Mouse (Mus musculus): ENCODE data around the gene Adra2c. TPM values are rescaled to one million over a fixed set of nuclear protein-coding genes. Genes with fewer than 3 reads are reported as not detected.

Adra2c gene
- polyA plus RNA-seq, 1 experiment from 2014 or later = not detected

DNA sequence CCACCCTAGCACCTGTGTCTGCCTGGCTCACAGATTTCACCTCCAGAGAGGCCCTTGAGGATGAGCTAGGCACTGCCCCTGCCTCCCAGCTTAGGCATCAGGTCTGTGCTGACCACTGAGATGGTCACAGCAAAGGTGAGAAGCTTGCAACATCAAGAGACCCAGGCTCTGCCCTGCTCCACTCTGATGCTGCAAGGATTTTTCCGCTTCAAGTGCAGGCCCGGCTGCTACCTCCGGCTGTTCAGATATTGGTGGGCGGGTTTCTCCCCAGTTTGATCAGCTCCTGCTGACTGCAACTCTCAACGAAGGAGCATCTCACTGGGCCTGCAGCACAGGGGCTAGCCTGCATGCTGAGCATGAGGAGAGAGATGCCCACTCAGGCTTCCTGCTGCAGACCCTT, 8.1 kb downstream of the Adra2c start:
- no peak for ATAC-seq (ENCODE audit: insufficient number of reproducible peaks, insufficient read depth, low FRiP score, low read depth)
- Histone ChIP-seq H3K9ac (replicated peaks; ENCODE audit: low read depth, low read length) (no peak overlapping the region), H3K27ac (ENCODE audit: low read length) (no peak overlapping the region), H3K36me3 (ENCODE audit: control insufficient read depth, insufficient read depth, low read length) (no peaks in the 10 kb centered on the region), H3K4me1 (ENCODE audit: control insufficient read depth, insufficient read depth, low read length) (no peaks in the 10 kb centered on the region), H3K4me3 (ENCODE audit: low read depth, low read length) (no peak overlapping the region), H3K4me2 (replicated peaks; ENCODE audit: low read depth, low read length) (no peak overlapping the region), H3K9me3 (ENCODE audit: control insufficient read depth, low read depth, low read length) (no peaks in the 10 kb centered on the region), H3K27me3 (ENCODE audit: control insufficient read depth, insufficient read depth, low read length) (peaks cover 17% of the 10 kb centered on the region)
- WGBS = 75% methylated on average over 5 of the region's 5 CpGs

DNA sequence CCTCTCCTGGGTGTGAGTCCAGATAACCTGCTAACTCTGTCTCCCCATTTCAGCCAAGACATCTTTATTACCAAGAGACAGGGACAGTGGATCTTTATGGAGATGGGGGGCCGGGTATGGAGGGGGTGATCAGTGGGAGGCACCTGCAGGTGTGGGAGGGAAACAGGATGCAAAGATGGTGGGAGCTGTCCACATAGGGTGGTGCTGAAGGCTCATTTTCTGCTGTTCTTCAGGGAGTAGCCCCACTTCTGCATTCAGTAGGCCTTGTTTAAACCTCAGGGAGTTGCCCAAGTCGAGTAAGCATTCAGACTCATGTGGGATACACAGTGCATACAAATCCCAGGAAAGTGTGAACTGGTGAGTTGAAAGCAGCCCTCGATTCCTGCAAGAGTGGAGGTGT, 21.5 kb downstream of the Adra2c start:
- no peak for ATAC-seq (ENCODE audit: insufficient number of reproducible peaks, insufficient read depth, low FRiP score, low read depth)
- no peaks in the 10 kb centered on the region for H3K9me3 ChIP-seq (ENCODE audit: control insufficient read depth, low read depth, low read length)
- no peak overlapping the region for H3K9ac ChIP-seq (replicated peaks; ENCODE audit: low read depth, low read length)
- H3K27me3 ChIP-seq (ENCODE audit: control insufficient read depth, insufficient read depth, low read length) = no peaks in the 10 kb centered on the region
- 13% methylated on average over 3 of the region's 3 CpGs for WGBS
- H3K4me3 ChIP-seq (ENCODE audit: low read depth, low read length) = no peak overlapping the region
- H3K4me1 ChIP-seq (ENCODE audit: control insufficient read depth, insufficient read depth, low read length) = no peaks in the 10 kb centered on the region
- no peak overlapping the region for H3K4me2 ChIP-seq (replicated peaks; ENCODE audit: low read depth, low read length)
- H3K36me3 ChIP-seq (ENCODE audit: control insufficient read depth, insufficient read depth, low read length) = no peaks in the 10 kb centered on the region
- no peak overlapping the region for H3K27ac ChIP-seq (ENCODE audit: low read length)

DNA sequence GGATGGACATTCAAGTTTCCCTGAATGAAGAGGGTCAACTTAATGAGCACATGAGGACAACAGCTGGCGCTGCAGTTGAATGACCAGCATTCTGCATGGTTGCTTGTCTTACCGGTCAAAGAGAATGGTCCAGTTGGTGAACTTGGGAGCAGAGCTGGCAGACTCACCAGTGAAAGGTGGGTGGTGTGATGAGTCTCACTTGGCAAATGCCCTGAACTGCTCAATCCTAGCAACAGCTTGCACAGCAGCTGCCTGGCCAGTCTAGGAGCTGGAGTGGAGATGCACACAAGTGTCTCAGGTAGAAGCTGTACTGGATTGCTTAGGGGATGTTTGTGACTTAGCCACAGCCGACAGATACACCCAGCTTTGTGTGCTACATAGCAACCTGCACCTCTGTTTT, 26.1 kb downstream of the Adra2c start:
- H3K9me3 ChIP-seq (ENCODE audit: control insufficient read depth, low read depth, low read length) = no peaks in the 10 kb centered on the region
- H3K27me3 ChIP-seq (ENCODE audit: control insufficient read depth, insufficient read depth, low read length) = no peaks in the 10 kb centered on the region
- 83% methylated on average over 3 of the region's 3 CpGs for WGBS
- H3K9ac ChIP-seq (replicated peaks; ENCODE audit: low read depth, low read length) = no peak overlapping the region
- H3K36me3 ChIP-seq (ENCODE audit: control insufficient read depth, insufficient read depth, low read length) = no peaks in the 10 kb centered on the region
- H3K4me3 ChIP-seq (ENCODE audit: low read depth, low read length) = no peak overlapping the region
- ATAC-seq (ENCODE audit: insufficient number of reproducible peaks, insufficient read depth, low FRiP score, low read depth) = no peak
- H3K4me1 ChIP-seq (ENCODE audit: control insufficient read depth, insufficient read depth, low read length) = no peaks in the 10 kb centered on the region
- H3K4me2 ChIP-seq (replicated peaks; ENCODE audit: low read depth, low read length) = no peak overlapping the region
- H3K27ac ChIP-seq (ENCODE audit: low read length) = no peak overlapping the region

DNA sequence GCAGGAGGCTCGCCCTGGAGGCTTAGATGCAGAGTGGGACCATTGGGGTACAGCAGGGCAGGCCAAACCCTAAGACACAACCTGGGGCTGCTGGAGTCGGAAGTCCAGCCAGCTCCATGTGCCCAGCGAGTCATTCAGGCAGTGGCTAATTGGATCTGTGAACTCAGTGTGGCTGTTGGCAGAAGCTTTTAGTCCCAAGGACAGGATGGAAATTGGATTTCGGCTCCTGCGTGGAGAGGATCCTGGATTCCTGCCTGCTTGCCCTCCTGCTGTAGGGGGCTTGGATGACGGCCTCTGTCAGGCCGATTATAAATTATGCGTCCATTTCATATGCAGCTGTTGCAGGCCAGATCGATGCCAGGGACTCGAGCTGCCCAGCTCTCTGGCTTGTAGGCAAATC, 27.2 kb downstream of the Adra2c start:
- H3K27me3 ChIP-seq (ENCODE audit: control insufficient read depth, insufficient read depth, low read length) = no peaks in the 10 kb centered on the region
- H3K9me3 ChIP-seq (ENCODE audit: control insufficient read depth, low read depth, low read length) = no peaks in the 10 kb centered on the region
- no peaks in the 10 kb centered on the region for H3K36me3 ChIP-seq (ENCODE audit: control insufficient read depth, insufficient read depth, low read length)
- H3K4me2 ChIP-seq (replicated peaks; ENCODE audit: low read depth, low read length) = no peak overlapping the region
- H3K4me3 ChIP-seq (ENCODE audit: low read depth, low read length) = no peak overlapping the region
- H3K9ac ChIP-seq (replicated peaks; ENCODE audit: low read depth, low read length) = no peak overlapping the region
- no peak overlapping the region for H3K27ac ChIP-seq (ENCODE audit: low read length)
- no peak for ATAC-seq (ENCODE audit: insufficient number of reproducible peaks, insufficient read depth, low FRiP score, low read depth)
- no peaks in the 10 kb centered on the region for H3K4me1 ChIP-seq (ENCODE audit: control insufficient read depth, insufficient read depth, low read length)
- WGBS = 64% methylated on average over 10 of the region's 10 CpGs

DNA sequence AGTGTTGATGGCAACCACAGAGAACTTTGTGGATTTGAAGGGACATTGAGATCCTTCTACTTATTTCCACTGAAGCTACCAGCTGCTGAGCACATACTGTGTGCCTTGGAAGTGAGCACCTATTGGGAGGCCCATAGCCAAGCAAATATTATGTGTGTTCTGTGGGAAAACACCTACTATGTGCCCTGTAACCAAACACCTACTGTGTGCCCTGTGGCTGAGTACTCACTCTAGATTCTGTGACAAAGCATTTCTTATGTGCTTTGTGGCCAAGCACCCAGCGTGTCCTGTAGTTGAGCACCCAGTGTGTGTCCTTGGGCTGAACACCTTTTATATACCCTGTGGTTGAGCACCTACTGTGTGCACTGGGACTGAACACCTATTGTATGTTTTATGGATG, 28.6 kb downstream of the Adra2c start:
- H3K9me3 ChIP-seq (ENCODE audit: control insufficient read depth, low read depth, low read length) = no peaks in the 10 kb centered on the region
- no peaks in the 10 kb centered on the region for H3K4me1 ChIP-seq (ENCODE audit: control insufficient read depth, insufficient read depth, low read length)
- ATAC-seq (ENCODE audit: insufficient number of reproducible peaks, insufficient read depth, low FRiP score, low read depth) = no peak
- H3K9ac ChIP-seq (replicated peaks; ENCODE audit: low read depth, low read length) = no peak overlapping the region
- H3K4me2 ChIP-seq (replicated peaks; ENCODE audit: low read depth, low read length) = no peak overlapping the region
- WGBS = 91% methylated on average over 1 of the region's 1 CpGs
- no peak overlapping the region for H3K4me3 ChIP-seq (ENCODE audit: low read depth, low read length)
- H3K27ac ChIP-seq (ENCODE audit: low read length) = no peak overlapping the region
- no peaks in the 10 kb centered on the region for H3K36me3 ChIP-seq (ENCODE audit: control insufficient read depth, insufficient read depth, low read length)
- no peaks in the 10 kb centered on the region for H3K27me3 ChIP-seq (ENCODE audit: control insufficient read depth, insufficient read depth, low read length)

DNA sequence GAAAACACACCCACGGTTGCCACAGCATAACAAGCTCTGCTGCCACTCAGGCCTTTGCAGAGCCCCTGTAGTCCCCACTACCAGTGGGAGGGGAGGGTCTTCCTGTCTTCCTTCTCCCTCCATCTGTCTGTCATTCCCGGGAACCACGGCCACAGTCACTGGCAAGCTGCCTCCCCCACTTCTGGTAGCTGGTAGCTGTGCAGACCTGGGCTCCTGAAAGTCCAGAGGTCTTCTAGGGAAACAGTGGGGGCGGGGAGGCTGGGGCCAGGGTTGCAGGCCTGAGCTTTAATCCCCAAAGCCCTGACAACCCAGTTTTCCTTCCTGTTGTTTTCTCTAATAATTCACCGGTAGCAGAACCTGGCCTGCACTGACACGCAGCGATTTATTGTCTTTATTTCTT, 31.7 kb downstream of the Adra2c start:
- no peaks in the 10 kb centered on the region for H3K36me3 ChIP-seq (ENCODE audit: control insufficient read depth, insufficient read depth, low read length)
- no peak overlapping the region for H3K4me2 ChIP-seq (replicated peaks; ENCODE audit: low read depth, low read length)
- peaks cover 7% of the 10 kb centered on the region; the same call in 1 of the 2 replicates for H3K27me3 ChIP-seq (ENCODE audit: control insufficient read depth, insufficient read depth, low read length)
- no peak overlapping the region for H3K9ac ChIP-seq (replicated peaks; ENCODE audit: low read depth, low read length)
- no peak overlapping the region for H3K4me3 ChIP-seq (ENCODE audit: low read depth, low read length)
- H3K4me1 ChIP-seq (ENCODE audit: control insufficient read depth, insufficient read depth, low read length) = no peaks in the 10 kb centered on the region
- WGBS = 44% methylated on average over 7 of the region's 7 CpGs
- ATAC-seq (ENCODE audit: insufficient number of reproducible peaks, insufficient read depth, low FRiP score, low read depth) = no peak
- H3K27ac ChIP-seq (ENCODE audit: low read length) = no peak overlapping the region
- no peaks in the 10 kb centered on the region for H3K9me3 ChIP-seq (ENCODE audit: control insufficient read depth, low read depth, low read length)

DNA sequence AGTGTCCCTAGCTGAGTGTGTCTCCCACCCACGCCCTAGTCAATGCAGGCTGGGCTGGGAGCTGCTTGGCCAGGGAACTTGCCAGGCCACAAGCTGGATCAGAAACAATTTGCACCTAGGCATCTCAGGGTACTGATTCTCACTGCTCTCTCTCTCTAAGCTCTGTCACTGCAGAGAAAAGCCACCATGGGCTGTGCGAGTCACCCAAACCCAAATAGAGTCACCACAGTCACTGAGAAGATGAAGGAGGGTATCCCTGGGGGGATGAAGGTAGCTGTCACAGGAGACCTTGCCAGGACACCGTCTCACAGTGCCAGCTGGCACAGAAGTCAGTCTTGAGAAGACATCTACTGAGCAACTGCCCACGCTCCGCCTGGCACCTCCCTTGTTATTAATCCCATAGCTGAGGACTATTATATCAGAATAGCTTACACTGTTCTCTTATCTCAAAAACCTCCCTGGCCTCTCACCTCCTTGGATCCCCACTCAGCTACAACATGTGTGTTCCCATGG, 33.7 kb downstream of the Adra2c start:
- Histone ChIP-seq H3K9ac (replicated peaks; ENCODE audit: low read depth, low read length) (no peak overlapping the region), H3K4me2 (replicated peaks; ENCODE audit: low read depth, low read length) (no peak overlapping the region), H3K4me1 (ENCODE audit: control insufficient read depth, insufficient read depth, low read length) (no peaks in the 10 kb centered on the region), H3K9me3 (ENCODE audit: control insufficient read depth, low read depth, low read length) (no peaks in the 10 kb centered on the region), H3K36me3 (ENCODE audit: control insufficient read depth, insufficient read depth, low read length) (no peaks in the 10 kb centered on the region), H3K27ac (ENCODE audit: low read length) (no peak overlapping the region), H3K27me3 (ENCODE audit: control insufficient read depth, insufficient read depth, low read length) (peaks cover 10% of the 10 kb centered on the region; the same call in 1 of the 2 replicates), H3K4me3 (ENCODE audit: low read depth, low read length) (no peak overlapping the region)
- no peak for ATAC-seq (ENCODE audit: insufficient number of reproducible peaks, insufficient read depth, low FRiP score, low read depth)
- WGBS = 83% methylated on average over 5 of the region's 5 CpGs

DNA sequence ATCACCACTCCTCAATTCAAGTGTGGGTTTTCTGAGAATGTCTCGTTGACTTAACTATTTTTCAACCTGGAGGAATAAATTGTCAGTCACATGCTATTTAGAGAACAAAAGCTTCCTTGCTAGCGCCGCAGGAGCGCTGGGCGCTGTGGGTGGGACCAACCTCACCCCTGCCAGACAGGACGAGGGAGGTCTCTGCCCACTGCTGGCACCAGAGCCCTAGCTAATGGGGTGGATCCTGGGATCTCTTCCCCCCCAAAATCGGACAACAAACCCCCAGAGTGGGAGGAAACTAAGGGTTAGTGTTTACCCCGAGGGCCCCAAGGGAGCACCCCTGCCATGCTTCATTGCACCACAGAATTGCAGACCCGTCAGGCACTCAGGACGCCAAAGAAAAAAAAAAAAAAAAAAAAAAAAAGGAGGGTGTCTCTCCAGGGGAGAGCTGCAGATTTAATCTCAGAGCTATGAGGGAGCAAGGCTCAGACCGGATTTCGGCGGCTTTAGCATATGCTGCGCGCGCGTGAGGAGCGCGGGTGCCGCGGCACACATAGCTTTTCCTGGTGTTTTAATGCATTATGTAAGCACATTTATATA, 35.2 kb downstream of the Adra2c start:
- H3K9me3 ChIP-seq (ENCODE audit: control insufficient read depth, low read depth, low read length) = no peaks in the 10 kb centered on the region
- WGBS = under 1% methylated on average over 21 of the region's 21 CpGs
- H3K4me3 ChIP-seq (ENCODE audit: low read depth, low read length) = peak overlapping the region; percentile 9
- H3K4me2 ChIP-seq (replicated peaks; ENCODE audit: low read depth, low read length) = peak overlapping the region; percentile 35
- no peaks in the 10 kb centered on the region for H3K36me3 ChIP-seq (ENCODE audit: control insufficient read depth, insufficient read depth, low read length)
- no peak for ATAC-seq (ENCODE audit: insufficient number of reproducible peaks, insufficient read depth, low FRiP score, low read depth)
- no peaks in the 10 kb centered on the region for H3K4me1 ChIP-seq (ENCODE audit: control insufficient read depth, insufficient read depth, low read length)
- 0 out of 2 replicates have a peak overlapping the region, but pooled peaks have one; percentile 1 for H3K9ac ChIP-seq (replicated peaks; ENCODE audit: low read depth, low read length)
- peaks cover 10% of the 10 kb centered on the region; the same call in 1 of the 2 replicates for H3K27me3 ChIP-seq (ENCODE audit: control insufficient read depth, insufficient read depth, low read length)
- H3K27ac ChIP-seq (ENCODE audit: low read length) = no peak overlapping the region
